Mouse (Mus musculus): ENCODE measurements around the gene Slc38a4.

Gene Slc38a4

DNA sequence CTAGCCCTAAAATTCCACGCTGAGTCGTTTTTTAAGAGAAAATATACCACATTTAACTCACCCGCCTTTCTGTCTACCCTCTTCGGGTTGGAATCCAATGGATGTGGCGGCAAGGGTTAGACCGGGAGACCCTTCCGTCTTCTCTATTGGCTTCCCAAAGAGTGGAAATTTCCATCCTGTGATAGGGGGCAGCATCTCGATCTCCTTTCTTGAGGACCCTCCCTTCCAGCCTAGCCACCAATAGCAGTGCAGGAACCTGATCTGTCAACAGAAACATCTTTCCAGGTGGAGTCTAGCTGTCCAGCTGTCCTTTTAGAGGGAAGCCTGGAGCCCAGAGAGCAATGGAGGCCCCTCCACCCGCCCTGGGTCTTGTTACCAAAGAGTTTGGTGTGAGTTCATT is at the start of gene Slc38a4:
Gene Slc38a4 (minus strand): TSS at position 163 of the 400 bp plus-strand sequence.
- no peak for DNase-seq

DNA sequence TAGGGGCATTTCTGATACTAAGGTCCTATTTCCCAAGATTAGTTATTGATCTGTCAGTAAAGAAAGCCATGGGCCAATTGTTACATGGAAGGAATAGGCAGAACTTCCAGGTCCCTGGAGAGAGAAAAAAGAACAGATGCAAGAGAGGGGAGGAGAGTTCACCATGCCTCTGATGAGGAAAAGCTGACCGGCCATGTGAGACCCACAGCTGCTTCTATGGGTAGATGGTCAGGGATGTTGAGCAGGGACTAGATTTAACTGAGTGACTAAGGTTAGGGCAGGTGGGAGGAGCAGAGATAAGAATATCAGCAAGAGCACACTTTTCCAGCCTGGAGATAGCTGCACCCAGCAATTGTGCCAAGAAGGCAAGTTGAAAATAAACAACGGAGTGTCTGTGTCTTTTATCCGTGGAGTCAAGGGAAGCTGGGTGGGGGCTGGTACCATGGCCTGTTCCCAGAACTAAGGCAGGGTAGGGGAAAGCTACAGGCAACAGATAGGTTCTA is 49.2 kb upstream of the Slc38a4 start:
- DNase-seq, result no peak

DNA sequence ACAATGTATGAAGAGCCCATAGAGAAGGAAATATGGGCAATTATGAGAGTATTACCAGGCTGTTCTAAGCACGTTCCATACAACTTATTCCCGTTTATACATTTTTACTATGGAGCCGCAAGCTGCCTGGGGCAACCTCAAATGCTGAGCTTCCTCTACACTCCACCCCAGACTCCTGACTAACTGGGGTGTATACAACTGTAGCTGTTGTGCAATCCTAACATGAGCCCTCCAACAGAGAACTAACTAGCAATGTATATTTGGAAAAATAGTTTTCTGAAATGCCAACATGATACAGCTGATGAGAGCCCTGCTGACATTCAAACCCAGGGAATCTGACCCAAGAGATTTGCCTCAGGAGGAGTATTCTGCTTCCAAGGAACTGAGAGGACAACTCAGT is 48.3 kb upstream of the Slc38a4 start:
- no peak for DNase-seq

DNA sequence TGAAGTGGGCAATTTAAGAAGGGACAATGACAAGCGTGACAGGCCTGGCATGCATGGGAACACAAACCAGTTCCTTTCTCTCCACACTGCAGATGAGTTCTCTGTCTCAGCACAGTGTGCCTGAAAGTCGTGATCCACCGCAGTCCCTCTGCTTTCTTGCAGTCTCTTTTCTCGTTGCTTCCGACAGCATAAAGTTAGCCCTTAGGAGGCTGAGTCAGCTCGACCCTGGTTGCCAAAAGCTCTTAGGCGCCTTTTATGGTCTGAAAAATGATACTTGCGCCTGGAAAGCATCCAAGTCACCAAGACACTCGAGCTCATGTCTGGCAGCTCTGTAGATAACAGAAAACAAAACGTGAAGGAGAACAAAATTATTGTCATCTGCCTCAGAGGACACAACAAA is 47.1 kb upstream of the Slc38a4 start:
- no peak for DNase-seq

DNA sequence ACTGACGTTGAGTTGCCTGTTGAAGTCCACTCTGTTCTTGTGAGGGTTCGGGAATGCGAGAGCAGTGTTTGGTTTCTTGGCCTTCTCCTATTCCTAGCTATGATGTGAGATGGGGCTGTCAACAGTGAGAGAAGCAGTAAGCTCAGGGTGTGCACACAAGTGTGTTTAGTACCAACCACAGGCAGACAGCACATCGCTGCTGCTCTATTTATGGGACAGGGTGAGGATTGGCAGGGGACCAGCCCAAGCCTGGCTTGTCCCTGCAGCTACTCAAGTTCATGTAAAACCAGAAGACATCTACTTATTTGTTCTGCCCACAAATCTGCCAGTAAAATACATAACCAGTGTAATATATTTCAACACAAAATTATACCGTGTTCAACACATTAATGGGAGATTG is 46.4 kb upstream of the Slc38a4 start:
- DNase-seq, result no peak

DNA sequence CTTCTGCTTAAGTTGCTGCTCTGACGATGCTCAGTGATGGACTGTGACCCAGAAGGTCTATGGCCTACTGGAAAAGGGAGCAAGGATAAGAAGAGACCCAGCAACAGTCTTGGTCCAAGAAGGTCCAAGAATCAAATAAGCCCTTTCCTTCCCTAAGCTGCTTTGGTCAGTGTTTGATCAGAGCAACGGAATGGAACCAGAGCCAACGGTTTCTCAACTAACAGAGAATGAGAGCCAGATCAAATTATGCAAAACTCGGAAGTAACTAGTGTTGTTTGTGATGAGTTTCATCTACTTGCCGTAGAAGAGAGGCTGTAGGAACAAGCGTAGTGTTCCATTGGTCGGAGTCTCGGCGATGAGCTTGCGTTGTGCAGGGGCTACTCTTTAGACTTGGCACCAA is 43.3 kb upstream of the Slc38a4 start:
- no peak for DNase-seq

DNA sequence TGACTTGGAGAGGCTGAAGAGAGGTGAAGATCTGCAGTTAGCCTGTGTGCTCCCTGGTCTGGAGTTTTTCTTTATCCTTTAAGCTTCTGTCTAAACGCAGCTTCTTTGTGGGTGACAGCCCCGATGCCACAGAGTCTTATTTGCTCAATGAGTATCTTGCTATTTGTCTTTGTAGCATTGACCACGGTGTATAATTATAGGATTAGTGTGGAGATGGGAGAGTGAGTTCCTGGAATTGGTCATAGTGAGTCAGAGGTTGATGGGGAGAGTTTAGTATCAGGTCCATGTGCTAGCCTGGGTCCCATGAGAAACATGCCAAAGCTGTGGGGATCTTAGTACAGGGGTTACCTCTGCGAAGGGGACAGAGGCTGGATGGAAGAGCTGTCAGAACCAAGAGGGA is 41.8 kb upstream of the Slc38a4 start:
- DNase-seq, result no peak

DNA sequence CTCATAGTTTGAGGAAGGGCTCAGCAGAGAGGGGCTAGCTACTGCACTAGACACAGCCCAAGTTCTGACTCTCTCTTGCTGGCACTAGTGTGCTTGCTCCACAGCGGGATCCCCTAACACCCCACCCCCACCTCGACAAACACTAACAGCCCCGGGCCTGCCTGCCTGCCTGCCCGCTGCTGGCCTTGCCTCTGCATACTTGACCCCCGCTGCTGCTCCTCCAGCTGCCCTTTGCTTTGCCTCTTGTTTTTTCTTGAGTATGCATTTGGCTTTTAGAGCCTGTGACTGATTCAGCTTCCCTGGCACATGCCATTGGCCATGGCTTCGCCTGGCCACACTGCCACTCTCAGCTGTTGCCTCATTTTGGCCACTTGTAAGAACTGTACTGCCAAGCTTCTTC is 33.8 kb upstream of the Slc38a4 start:
- no peak for DNase-seq

DNA sequence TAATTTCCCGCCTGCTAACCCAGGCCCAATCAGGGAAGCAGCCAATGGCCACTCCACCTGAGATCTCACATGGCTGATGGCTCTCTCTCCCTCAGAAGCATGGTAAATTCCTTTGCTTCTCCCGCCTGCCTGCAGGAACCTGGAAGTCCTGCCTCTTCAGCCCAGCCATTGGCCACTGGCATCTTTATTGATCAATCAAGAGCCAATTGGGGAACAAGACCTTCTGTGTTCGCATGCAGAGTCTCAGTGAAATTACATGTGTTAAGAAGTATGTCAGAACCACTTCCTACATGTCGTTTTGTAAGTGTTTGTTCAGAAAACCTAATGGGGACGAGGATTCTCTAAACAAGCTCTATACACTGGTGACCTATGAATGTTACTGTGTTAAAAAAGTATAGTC is 30.1 kb upstream of the Slc38a4 start:
- no peak for DNase-seq

DNA sequence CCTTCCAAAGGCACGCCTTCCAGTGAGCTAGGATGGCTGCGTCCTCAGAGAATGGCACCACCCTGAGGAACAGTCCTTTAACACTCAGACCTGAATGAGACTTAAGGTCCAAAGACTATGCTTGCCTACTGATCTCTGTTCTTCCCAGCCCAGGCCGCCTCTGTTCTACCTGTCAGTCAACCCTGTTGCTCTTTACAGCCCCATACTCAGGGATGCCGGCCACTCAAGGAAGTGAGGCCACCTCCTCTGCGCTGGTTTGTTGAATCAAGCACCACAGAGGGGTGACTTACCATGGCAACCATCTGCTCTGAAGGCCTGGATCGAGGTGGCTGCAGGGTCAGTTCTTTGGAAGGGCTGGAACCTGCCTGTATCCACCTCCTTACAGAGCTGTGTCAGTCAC is 21.9 kb upstream of the Slc38a4 start:
- no peak for DNase-seq

DNA sequence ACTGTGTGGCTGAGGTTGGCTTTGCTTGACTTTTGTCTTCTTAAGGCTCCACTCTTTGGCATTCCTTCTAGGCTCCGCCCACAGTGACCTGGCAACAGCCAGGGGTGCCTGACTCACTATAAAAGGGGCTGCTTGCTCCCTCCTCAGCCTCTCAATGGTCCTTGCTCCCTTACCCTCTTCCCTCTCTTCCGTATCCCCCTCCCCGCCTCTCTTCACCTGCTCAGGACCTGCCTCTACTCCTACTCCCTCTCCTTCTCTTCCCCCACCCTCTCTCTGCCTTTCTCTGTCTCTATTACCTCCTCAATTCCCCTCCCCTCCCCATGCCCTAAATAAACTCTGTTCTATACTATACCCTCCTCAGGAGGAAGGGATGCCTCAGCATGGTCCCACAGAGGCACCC is 20.3 kb upstream of the Slc38a4 start:
- DNase-seq, result no peak

DNA sequence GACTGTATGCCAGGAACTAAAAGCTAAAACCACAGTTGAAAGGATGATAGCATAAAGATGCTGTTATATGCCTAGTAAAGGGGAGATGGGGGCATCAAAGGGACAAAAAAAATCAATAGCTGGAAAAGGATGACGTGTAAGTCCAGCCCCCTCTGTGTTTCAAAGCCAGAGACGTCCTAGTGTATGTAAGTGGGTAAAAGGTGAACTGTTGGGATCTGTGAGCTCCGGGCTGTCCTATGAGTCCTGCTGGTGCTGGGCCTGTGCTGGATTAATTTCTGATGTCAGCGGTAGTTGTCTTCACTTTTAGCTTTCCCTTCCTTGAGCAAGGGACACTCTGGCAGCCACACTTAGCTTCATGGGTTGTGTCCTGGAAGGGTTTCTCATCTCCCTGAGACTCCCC is 19.5 kb upstream of the Slc38a4 start:
- DNase-seq, result no peak

DNA sequence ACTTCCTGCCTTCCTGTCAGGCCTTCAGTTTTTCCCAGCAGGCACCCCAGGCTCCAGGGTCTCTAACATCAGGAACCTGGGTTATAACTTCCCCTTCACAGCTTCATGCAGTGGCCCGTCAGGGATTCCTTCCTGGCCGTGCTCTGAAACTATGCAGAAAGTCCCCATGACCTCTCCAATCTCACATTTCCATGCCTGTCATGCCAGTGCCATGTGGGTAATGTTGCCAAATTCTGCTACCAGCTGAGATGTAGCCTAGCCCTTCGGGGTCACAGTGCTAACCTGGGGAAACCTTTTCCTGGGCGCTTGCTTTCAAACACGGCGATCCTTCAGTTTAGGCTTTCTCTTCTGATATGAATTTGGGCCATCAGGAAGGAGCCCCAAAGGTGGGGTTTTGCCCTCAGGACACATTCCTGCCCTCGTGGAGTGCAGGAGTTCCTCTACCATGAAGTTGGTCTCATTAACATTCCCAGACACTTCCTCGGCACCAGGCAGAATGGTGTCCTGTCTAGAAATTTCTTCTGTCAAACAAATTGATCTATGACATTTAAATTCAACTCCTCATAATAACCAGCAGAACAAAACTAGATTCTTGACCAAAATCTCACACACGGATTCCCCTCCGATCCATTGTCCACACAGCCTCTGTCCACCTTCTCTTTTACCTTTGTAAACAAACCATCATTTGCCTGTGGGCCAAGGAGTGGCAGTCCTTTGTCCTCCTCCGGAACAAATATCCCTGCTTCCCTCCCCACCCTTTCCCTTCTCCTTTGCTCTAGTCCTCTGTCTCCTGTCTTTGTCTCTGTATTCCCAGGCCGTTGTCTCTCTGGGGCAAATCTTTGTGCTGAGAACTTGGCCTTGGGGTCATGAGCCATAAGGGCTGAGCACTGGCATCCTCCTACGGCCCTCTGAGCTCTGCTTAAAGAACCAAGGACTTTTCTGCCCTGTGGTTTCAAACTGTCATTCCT is 17.4 kb upstream of the Slc38a4 start:
- no peak for DNase-seq

DNA sequence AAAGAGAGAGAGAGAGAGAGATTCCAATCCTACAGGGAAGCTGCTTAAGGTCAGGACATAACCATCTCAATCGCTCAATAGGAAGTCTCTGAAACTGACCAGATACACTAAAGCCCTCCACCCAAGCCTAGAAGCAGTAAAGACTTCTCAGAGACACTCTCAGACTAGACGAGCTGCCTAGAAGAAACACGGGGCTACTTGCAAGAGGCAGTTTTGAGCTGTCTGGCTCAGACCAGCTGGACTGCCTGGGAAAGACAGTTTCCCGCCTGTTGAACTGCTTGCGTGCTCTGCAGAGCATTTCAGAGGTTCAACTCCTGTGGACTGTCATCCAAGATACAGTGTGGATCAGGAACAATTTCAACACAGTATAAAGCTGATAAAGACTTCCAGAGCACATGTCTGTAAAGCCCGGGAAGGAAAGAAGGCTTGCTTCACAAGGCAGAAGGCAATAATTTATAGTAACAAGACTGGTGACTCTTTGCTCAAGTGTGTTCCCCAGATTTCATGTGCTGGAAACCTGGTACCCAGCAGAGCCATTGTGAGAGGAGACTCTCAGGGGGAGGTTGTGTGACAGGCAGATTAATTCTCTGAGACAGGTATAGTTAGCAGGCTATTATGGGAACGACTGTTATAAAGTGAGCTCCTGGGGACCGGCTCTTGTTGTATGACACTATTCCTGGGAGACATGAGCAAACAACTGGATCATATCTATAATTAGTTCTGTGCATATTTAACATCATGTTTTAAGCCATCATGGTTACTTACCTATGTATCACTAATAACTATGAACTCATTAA is 11.8 kb upstream of the Slc38a4 start:
- DNase-seq, result no peak

DNA sequence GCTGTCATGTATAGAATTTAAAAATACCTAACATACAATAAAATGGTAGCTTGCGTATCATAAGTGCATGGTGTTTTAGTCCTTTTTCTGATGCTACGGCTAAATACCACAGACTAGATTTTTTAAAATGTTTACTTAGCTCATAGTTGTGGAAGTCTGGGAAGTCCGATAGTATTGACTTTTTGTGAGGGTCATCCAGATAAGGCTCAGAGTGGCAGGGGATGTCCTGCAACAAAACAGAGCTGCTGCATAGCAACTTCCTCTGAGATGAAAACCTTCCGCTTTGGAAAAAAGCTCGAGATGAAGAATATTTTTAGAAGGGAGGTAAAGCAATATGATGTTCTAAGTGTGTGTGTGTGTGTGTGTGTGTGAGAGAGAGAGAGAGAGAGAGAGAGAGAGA is 11.2 kb upstream of the Slc38a4 start:
- no peak for DNase-seq

DNA sequence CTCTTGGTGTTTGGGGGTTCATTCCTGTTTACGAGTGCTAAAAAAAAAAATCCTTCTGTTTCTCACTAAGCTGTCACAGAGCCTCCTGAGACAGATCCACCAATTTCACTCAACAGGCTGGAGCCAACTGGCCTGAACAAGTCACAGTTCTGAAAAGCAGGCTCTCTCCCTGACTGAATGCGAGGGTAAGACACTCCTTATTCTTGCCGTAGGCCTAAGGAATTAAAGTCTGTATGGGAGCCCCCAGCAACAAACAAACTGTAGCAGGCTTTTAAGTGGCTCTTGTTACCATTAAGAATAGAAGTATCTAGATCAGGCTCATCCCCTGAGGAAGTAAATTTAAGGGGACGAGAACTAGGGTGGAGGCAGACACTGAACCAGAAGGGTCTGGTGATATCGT is 7.5 kb upstream of the Slc38a4 start:
- DNase-seq, result no peak

DNA sequence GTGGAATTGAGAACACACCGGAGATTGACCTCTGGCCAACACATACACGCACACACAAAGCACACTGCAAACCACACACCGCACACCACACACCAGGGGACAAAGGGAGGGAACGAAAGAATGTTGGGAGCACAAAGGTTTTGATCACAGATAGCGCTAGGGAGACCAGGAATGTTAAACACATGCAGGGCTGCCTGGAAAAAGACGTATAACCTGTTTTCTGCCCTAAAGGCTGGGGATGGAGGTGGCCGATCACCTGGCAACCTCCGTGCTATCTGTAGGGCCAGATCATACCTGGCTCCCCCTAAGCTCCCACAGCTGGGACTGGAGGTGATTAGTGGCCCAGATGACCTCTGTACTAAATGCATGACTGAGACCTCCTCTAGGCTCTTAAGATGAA is 5.2 kb upstream of the Slc38a4 start:
- no peak for DNase-seq

DNA sequence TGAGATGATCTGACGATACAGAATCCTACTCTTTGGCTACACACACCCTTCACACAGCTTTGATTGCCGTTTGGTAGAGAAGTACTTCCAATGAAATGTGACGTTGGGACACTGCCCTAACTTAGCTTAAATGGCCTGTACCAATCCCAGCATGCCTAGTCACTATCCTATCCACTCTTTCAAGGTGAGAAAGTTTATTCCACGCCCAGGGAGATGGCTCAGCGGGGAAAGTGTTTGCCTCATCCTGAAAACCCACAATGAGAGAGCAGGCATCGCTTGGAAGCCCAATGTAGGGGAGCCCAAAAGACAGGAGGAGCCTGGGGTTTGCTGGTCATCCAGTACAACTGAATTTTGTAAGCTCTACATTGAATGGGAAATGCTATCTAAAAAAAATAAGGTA is 4.8 kb upstream of the Slc38a4 start:
- no peak for DNase-seq

DNA sequence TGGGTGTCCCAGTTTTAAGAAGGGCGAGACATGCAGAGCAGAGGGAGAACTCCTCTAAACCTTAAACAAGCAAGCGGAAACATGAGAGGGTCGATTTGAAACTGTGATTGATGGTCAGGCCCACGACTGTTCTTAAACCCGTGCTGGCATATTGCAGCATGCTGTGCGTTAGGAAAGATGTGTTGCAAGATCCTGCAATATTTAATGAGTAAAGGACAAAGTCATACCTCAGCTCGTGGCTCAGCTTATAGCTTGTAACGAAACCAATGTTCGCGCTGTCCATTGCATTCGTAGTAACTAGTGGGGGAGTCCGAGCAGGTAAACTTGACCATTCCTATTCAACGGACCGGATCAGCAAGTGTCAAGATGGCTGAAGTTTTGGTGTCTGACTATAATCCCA is 4.3 kb upstream of the Slc38a4 start:
- DNase-seq, result no peak

DNA sequence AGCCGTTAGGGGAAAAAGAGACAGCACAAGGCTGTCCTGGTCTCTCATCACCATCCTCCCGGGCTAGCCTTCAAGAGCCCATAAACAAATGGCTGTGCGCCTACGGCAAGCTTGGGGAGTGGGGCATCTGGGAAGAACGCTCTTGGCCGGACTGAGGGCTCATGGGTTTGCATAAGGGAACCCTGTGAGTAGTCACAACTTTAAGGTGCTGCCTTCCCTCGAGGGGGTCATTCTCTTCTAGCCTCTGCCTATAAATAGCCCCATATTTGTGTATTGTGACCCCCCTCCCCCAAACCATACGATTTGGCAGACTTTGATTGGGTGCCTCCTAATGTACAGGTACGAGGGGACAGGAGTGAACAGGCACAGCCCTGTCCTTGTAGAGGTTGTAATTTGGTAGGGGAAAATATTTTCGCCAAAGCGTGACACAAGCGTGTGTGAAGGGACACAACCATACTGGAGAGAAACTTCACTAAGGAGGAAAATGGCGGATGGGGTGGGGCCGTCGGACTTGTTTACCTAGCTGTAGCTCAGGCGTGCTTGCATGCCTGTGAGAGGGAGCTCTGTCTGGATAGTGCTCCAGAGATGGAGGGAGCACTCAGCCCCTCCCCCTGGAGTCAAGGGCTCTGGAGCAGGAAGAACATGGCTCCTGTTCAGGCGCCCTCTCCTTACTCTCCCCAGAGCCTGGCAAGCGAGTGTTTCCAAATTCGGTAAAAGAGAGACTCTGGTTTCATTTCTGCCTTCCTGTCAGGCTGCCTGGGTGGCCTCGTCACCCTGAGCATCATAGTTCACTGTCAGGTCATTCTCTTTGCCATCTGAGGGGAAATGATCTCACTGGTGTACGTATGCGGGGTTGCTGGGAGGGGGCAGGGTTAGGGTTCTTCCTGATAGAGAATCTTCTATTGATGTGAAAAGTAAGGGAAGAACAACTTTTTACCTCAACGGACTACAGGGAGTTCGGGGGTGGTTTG is 3.6 kb upstream of the Slc38a4 start:
- DNase-seq, result no peak

DNA sequence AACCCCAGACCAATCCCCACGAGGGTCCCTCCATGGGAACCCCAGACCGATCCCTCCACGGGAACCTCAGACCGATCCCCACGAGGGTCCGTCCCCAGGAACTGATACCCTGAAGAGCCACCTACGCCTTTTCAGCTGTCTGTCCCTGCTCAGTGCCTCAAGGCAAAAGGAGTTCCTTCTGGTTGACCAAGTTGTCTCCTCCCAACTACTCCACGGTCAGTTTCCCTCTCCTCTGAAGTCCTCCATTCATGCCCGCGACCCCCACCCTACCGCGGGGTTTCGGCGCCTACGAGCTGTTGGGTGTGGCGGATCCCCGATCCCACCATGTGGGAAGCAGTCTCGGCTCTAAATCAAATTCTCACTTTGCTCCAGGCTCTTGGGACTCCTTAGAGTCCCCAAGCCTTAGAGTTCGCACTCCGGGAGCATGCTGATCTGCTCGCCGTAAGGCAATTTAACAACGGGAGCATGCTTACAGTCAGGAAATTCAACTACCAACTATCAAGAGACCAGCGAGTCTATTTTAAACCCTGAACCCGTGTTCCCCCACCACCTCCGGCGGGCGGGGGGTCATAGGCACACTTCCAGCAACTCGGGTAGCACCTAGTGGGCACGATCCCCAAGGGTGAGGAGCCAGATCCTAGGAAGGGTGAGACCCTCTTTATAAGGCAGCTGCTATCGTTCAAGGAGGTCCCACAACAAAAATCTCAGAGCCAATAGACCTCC is 828 bp downstream of the Slc38a4 start:
- DNase-seq, result no peak

DNA sequence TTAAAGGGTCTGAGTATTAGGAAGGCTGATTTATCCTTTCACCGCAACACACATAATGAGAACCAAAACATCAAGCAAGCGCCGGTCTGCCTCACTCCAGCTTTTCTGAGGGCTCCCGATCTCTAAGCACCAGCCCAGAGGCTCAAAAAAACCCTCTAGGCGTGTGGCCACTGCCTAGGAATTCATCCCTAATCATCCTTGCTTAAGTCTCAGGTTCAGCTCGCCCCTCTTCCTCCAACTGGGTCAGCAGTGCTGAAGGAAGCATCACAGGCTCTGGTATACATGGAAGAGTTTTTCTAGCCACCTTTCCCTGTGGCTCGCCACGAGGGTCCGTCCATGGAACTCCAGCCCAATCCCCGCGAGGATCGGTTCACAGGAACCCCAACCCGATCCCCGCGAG is 1.6 kb downstream of the Slc38a4 start:
- no peak for DNase-seq
